Mouse (Mus musculus): ENCODE measurements around the gene Cby1.

DNA sequence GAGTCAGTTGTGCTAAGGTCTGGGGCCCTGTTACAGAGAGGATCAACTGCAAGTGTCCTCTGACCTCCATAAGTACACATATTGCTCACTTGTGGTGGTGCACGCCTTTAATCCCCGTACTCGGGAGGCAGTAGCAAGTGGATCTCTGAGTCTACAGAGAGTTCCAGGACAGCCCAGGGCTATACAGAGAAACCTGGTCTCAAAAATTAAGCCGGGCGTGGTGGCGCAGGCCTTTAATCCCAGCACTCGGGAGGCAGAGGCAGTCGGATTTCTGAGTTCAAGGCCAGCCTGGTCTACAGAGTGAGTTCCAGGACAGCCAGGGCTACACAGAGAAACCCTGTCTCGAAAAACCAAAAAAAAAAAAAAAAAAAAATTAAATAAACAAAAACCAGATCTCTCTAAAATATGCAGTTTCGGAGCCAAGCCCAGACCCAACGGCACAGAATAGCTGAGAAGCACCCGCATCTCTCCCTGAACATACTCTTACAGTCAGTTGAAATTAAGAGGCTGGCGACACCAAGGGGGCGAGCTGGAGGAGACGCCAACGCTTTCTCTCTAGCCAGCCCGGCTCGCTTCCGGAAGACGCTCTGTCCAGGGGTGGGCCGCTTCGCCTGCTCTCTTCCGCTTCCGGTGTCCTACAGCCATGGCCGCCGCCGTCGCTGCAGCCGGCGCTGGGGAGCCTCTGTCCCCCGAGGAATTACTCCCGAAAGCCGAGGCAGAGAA lies 11.4 kb downstream of the Cby1 start, which contains the start of gene Tomm22:
- TF ChIP-seq TAL1 (IDR thresholded peaks at IDR 0.05; ENCODE audit: low read length): no peak
- TF ChIP-seq GATA1 (IDR thresholded peaks at IDR 0.05; ENCODE audit: low read length): no peak

Measured in erythroblast, embryonic 14.5 days (primary cell).